Mouse (Mus musculus) liver, embryonic 14.5 days (tissue): ENCODE data around the gene Stard13. TPM values are rescaled to one million over a fixed set of nuclear protein-coding genes. Genes with fewer than 3 reads are reported as not detected.

ENCODE experiments used
- ATAC-seq: fragments of 200-750 bp; cut with Nextera tagmentation; 2 replicates; pipeline ENCODE4 v1.8.0; 2017; ENCODE audit warnings: moderate number of reproducible peaks, mild to moderate bottlenecking, moderate library complexity; ENCODE audit not compliant: insufficient read depth
- DNase-seq, 3 experiments: peaks; one replicate each; pipeline ENCODE4 v3.0.0-alpha.2; 2012 to 2013; ENCODE audit warnings: low read depth in 3 of 3, low spot score in 3 of 3
- H3K27ac ChIP-seq: fragments of 300-500 bp; sonication (generic); 2 replicates; pipeline ENCODE4 v1.5.1; 2014; ENCODE audit warnings: moderate library complexity, mild to moderate bottlenecking, control low read depth, inconsistent platforms
- H3K27me3 ChIP-seq: fragments of 300-500 bp; sonication (generic); 2 replicates; pipeline ENCODE4 v1.6.1; 2014; ENCODE audit warnings: mild to moderate bottlenecking, low read length, moderate library complexity; ENCODE audit not compliant: control insufficient read depth, insufficient read depth
- H3K36me3 ChIP-seq: fragments of 300-500 bp; sonication (generic); replicated peaks from 2 replicates; pipeline ENCODE4 v1.6.1; 2014; ENCODE audit warnings: low read depth; ENCODE audit not compliant: control insufficient read depth, insufficient read depth
- H3K4me1 ChIP-seq, 2 experiments: fragments of 200-500 bp in 1 of 2; fragments of 300-500 bp in 1 of 2; sonication (generic) in 1 of 2; replicated peaks; 2 replicates each; pipeline ENCODE4 v1.6.1; 2012 to 2014; ENCODE audit warnings: antibody characterized with exemption in 1 of 2, inconsistent platforms in 1 of 2, low read length in 1 of 2; ENCODE audit not compliant: control insufficient read depth in 2 of 2, insufficient read depth in 2 of 2
- H3K4me2 ChIP-seq: fragments of 300-500 bp; sonication (generic); 2 replicates; pipeline ENCODE4 v1.6.1; 2014; ENCODE audit warnings: low read depth, mild to moderate bottlenecking, control low read depth, moderate library complexity
- H3K4me3 ChIP-seq, 2 experiments: fragments of 200-500 bp in 1 of 2; fragments of 300-500 bp in 1 of 2; sonication (generic) in 1 of 2; 2 replicates each; pipeline ENCODE4 v1.5.1; 2012 to 2014; ENCODE audit warnings: low read depth in 2 of 2, low read length in 2 of 2, mild to moderate bottlenecking in 2 of 2, control low read depth in 1 of 2, inconsistent platforms in 1 of 2, moderate library complexity in 1 of 2; ENCODE audit not compliant: insufficient read depth in 1 of 2
- H3K9ac ChIP-seq: fragments of 300-500 bp; sonication (generic); replicated peaks from 2 replicates; pipeline ENCODE4 v1.6.1; 2014; ENCODE audit warnings: mild to moderate bottlenecking, control low read depth, moderate library complexity
- H3K9me3 ChIP-seq: fragments of 300-500 bp; sonication (generic); 2 replicates; pipeline ENCODE4 v1.6.1; 2016; ENCODE audit warnings: low read length, mixed read lengths; ENCODE audit not compliant: control insufficient read depth
- CTCF ChIP-seq: IDR thresholded peaks from 2 replicates; pipeline ENCODE4 v1.5.1; 2016; ENCODE audit warnings: antibody characterized with exemption, low read depth, control low read depth
- EP300 ChIP-seq: IDR thresholded peaks from 2 replicates; pipeline ENCODE4 v1.6.1; 2016; ENCODE audit warnings: antibody characterized with exemption, low read depth
- WGBS: fragments of 180-500 bp; shearing (Covaris S2); extraction: QIAGEN DNeasy Blood & Tissue Kit; methylation state at CpG from one replicate; pipeline ENCODE4 v1.1.7; 2014; ENCODE audit not compliant: insufficient replicate concordance; 5-methylcytosine and 5-hydroxymethylcytosine counted together
- polyA plus RNA-seq, 2 experiments: library from polyadenylated mRNA; depleted of rRNA in 1 of 2; stranded (reverse) in 1 of 2; unstranded in 1 of 2; fragments of >200 nt; fragmentation: Nextera tagmentation in 1 of 2; extraction: Ambion mirVana in 1 of 2; gene quantifications; 2 replicates each; pipeline versions ENCODE4 v1.2.1 to v1.2.3; 2012 to 2014

The Stard13 gene
- polyA plus RNA-seq, 2 experiments = 0.56 to 1.1 TPM

DNA sequence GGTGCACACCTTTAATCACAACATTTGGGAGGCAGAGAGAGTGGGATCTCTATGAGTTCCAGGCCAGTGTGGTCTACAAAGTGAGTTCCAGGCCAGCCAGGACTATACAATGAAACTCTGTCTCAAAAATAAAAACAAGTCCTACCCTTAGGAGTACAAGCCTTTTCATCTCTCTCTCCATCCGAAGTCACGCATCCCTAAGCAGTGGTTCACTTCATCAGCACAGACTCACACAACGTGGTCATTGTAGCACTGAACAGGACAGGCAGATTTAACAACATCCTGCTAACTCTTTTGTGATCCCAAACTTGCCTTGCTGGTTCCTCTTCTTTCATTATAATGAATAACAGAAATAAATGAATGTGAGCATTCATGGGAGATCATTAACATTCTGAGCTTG lies 32.4 kb downstream of the Stard13 start:
- WGBS = 61% methylated on average over 3 of the region's 3 CpGs

DNA sequence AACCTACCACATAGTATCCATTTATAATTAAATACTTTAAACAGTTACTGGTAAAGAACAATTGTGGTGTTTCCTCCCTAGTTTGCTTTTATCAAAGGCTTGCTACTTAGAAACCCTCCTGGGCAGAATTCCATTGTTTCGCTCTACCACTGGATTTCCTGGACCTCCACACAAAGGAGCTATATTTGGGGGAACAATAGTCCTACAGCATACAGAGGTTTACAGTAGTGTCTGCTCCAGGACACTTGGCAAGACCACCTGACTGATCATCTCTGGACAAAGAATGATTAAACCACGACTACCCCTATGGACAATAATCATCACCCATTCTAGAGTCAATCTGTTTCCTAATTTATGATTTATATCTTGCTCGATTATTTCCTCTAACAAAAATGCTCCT lies 34.4 kb downstream of the Stard13 start:
- 48% methylated on average over 3 of the region's 3 CpGs for WGBS
- Histone ChIP-seq H3K9ac (no peak overlapping the region), H3K4me2 (no peak overlapping the region), H3K27me3 (no peaks in the 10 kb centered on the region), H3K27ac (no peak overlapping the region), H3K4me1 (0 out of 4 replicates have a peak, but pooled peaks cover 0 to 2% of the 10 kb centered on the region in 2 experiments), H3K9me3 (no peaks in the 10 kb centered on the region), H3K36me3 (no peaks in the 10 kb centered on the region), H3K4me3 (no peak overlapping the region)
- no peak for TF ChIP-seq CTCF
- no peak for TF ChIP-seq EP300
- ATAC-seq (no peak), DNase-seq (no peak)

More for the DNA sequence above, 32.4 kb downstream of the Stard13 start:
- Histone ChIP-seq H3K4me1 (no peaks in the 10 kb centered on the region), H3K9me3 (no peaks in the 10 kb centered on the region), H3K36me3 (no peaks in the 10 kb centered on the region), H3K4me3 (no peak overlapping the region), H3K27me3 (no peaks in the 10 kb centered on the region), H3K27ac (no peak overlapping the region), H3K9ac (no peak overlapping the region), H3K4me2 (no peak overlapping the region)
- DNase-seq (no peak), ATAC-seq (no peak)
- TF ChIP-seq CTCF = no peak
- TF ChIP-seq EP300 = no peak

DNA sequence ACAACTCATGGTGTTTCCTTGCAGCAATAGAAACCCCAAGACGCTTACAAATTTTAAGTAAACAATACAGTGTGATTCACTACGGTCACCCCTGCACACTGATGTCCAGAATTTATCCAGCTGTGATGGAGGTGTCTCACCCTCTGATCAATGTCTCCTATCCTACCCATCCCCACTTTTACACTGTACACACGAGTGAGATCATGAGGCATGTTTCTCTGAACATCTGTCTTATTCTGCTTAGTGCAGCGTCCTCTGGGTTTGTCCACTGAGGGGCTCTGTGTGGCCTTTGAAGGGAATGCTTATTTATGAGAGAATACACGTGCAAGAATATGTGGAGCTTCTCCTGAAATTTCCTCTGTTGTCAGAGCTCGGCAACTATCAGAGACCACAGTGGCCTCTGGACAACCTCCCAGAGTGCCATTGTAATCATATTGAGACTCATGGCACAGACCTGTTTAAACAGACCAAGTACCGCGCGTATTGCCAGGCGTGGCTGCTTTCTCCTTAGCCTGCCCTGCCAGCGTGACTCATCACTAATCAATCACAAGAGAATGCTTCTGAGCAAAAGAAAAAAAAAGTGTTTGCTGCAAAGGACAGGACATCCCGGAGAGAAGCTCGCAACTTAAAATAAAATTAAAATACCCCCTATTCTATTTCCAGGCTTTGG lies 36.9 kb downstream of the Stard13 start:
- no peak for DNase-seq
- H3K4me3 ChIP-seq = no peak overlapping the region
- H3K36me3 ChIP-seq = no peaks in the 10 kb centered on the region
- H3K4me1 ChIP-seq = 0 out of 4 replicates have a peak, but pooled peaks cover 0 to 2% of the 10 kb centered on the region in 2 experiments
- H3K4me2 ChIP-seq = no peak overlapping the region
- no peak for ATAC-seq
- no peak overlapping the region for H3K9ac ChIP-seq
- TF ChIP-seq EP300 = no peak
- TF ChIP-seq CTCF = no peak
- no peak overlapping the region for H3K27ac ChIP-seq
- no peaks in the 10 kb centered on the region for H3K9me3 ChIP-seq
- no peaks in the 10 kb centered on the region for H3K27me3 ChIP-seq
- 61% methylated on average over 13 of the region's 13 CpGs for WGBS

DNA sequence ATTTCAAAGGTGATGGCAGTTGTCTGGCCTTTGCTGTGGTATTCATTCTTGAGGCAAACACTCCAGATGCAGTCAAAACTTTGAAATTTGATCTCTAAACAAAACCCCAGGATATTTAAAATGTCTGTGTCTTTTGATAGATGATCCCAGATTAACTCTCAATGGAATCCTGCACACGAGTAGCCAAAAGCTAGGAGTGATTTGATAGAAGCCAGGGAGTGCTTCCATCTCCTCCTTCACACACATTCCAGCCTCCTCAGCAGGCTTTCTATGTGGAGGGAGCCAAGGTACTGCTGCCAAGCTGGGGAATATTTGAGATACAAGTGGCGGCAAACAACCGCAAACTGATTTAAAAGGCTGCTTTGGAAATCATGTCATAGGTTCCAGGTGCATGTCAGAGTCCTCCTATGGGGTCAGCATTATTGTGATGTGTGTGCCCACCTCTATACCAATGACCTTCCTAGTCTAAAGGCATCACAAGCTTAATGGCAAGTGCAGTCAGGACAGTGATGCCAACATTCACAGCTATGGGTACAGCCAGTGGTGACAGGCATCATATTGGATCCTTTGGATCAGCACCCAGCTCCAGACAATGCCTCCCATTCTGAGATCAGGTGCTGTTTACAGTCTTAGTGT lies 39.6 kb downstream of the Stard13 start:
- H3K27ac ChIP-seq = no peak overlapping the region
- no peak for DNase-seq
- WGBS = 63% methylated on average over 3 of the region's 3 CpGs

DNA sequence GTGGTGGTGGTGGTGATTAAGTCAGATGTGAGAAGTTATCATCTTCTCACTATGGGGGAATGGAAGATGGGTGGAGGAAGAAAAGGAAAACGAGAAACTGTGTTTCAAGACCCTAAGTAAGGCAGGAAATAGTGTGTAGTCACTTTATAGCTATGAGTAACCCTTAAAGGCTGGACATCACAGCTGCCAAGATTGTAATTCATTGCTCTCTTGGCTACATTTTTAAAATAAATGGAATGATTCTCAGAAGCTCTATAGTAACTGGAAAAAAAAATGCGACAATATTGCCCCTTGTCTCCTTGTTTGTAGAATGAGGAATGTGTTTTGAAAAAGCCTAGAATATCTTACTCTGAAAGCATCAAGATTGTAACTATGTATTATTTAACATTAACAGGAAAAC lies 41.4 kb downstream of the Stard13 start:
- no peak overlapping the region for H3K9ac ChIP-seq
- no peak overlapping the region for H3K27ac ChIP-seq
- ATAC-seq (no peak), DNase-seq (no peak)
- H3K4me3 ChIP-seq = no peak overlapping the region
- TF ChIP-seq EP300 = no peak
- no peak for TF ChIP-seq CTCF
- no peak overlapping the region for H3K4me2 ChIP-seq
- H3K36me3 ChIP-seq = no peaks in the 10 kb centered on the region
- 48% methylated on average over 2 of the region's 2 CpGs for WGBS
- peaks cover 0 to 5% of the 10 kb centered on the region in 2 experiments; a peak in 1 of 4 replicates for H3K4me1 ChIP-seq
- no peaks in the 10 kb centered on the region for H3K9me3 ChIP-seq
- no peaks in the 10 kb centered on the region for H3K27me3 ChIP-seq

More for the DNA sequence above, 39.6 kb downstream of the Stard13 start:
- no peak overlapping the region for H3K4me3 ChIP-seq
- TF ChIP-seq EP300 = no peak
- TF ChIP-seq CTCF = no peak
- no peaks in the 10 kb centered on the region for H3K27me3 ChIP-seq
- no peak overlapping the region for H3K9ac ChIP-seq
- ATAC-seq = no peak
- H3K4me2 ChIP-seq = no peak overlapping the region
- 0 out of 4 replicates have a peak, but pooled peaks cover 0 to 4% of the 10 kb centered on the region in 2 experiments for H3K4me1 ChIP-seq
- no peaks in the 10 kb centered on the region for H3K36me3 ChIP-seq
- no peaks in the 10 kb centered on the region for H3K9me3 ChIP-seq
